Mouse (Mus musculus) gastrocnemius, adult 8-10 months (tissue): ENCODE results near the gene Hmgcll1. TPM values are rescaled to one million over a fixed set of nuclear protein-coding genes. Genes with fewer than 3 reads are reported as not detected.
A peak's percentile ranks its signal among the peaks of the same experiment; 100 is the strongest.
"Not testable (repeated sequence)": the region's sequence is repeated elsewhere in the genome, so short reads cannot be mapped to it uniquely, and the experiment has no call there.

ENCODE experiments used
- DNase-seq, 2 experiments: peaks; one replicate each; pipeline ENCODE4 v3.0.0; 2022; ENCODE audit warnings: low spot score in 2 of 2
- total RNA-seq, 4 experiments: library from RNA; stranded (reverse); gene quantifications; 2 replicates each; pipeline ENCODE4 v1.2.4; 2022

Gene Hmgcll1
- total RNA-seq, 4 experiments from 2014 or later: 0.16 to 0.63 (median 0.25) TPM

- DNase-seq: no peak
Observed at GRCm38 (mm10) chr9:76043341-76043740, 28.7 kb downstream of the Hmgcll1 start.

GRCm38 (mm10) chr9:76060935-76061334 lies 46.3 kb downstream of the Hmgcll1 start:
- no peak for DNase-seq

GRCm38 (mm10) chr9:76061492-76061891 lies 46.8 kb downstream of the Hmgcll1 start:
- no peak for DNase-seq

- no peak for DNase-seq
Observed at GRCm38 (mm10) chr9:76064164-76064563, 49.5 kb downstream of the Hmgcll1 start.

- DNase-seq: peak; percentile 24 to 30
Observed at GRCm38 (mm10) chr9:76091561-76091960, 76.9 kb downstream of the Hmgcll1 start.

- no peak for DNase-seq
Observed at GRCm38 (mm10) chr9:76097221-76097620, 82.6 kb downstream of the Hmgcll1 start.

GRCm38 (mm10) chr9:76099981-76100380 lies 85.3 kb downstream of the Hmgcll1 start:
- peak; percentile 30 to 44 for DNase-seq

- DNase-seq: not testable (repeated sequence)
Observed at GRCm38 (mm10) chr9:76104416-76104815, 89.8 kb downstream of the Hmgcll1 start.

- no peak for DNase-seq
Observed at GRCm38 (mm10) chr9:76104846-76105245, 90.2 kb downstream of the Hmgcll1 start.

GRCm38 (mm10) chr9:76122888-76123287 lies 108.2 kb downstream of the Hmgcll1 start:
- DNase-seq: peak; percentile 27 to 30

- DNase-seq: no peak
Observed at GRCm38 (mm10) chr9:76124249-76124648, 109.6 kb downstream of the Hmgcll1 start.

GRCm38 (mm10) chr9:76129353-76129752 lies 114.7 kb downstream of the Hmgcll1 start:
- no peak for DNase-seq

GRCm38 (mm10) chr9:76134042-76134441 lies 119.4 kb downstream of the Hmgcll1 start:
- DNase-seq: no peak

GRCm38 (mm10) chr9:76138378-76139109 lies 123.9 kb downstream of the Hmgcll1 start:
- no peak for DNase-seq

GRCm38 (mm10) chr9:76145593-76145992 lies 130.9 kb downstream of the Hmgcll1 start:
- no peak for DNase-seq

GRCm38 (mm10) chr9:76162446-76162845 lies 147.8 kb downstream of the Hmgcll1 start:
- no peak for DNase-seq

- no peak for DNase-seq
Observed at GRCm38 (mm10) chr9:76168355-76168754, 153.7 kb downstream of the Hmgcll1 start.

GRCm38 (mm10) chr9:76172686-76173295 lies 158.1 kb downstream of the Hmgcll1 start:
- no peak for DNase-seq

- no peak for DNase-seq
Observed at GRCm38 (mm10) chr9:76179221-76179620, 164.6 kb downstream of the Hmgcll1 start.
